Comparison of ENCODE assay signal across 8 mouse cellular contexts in the genomic region with DNA sequence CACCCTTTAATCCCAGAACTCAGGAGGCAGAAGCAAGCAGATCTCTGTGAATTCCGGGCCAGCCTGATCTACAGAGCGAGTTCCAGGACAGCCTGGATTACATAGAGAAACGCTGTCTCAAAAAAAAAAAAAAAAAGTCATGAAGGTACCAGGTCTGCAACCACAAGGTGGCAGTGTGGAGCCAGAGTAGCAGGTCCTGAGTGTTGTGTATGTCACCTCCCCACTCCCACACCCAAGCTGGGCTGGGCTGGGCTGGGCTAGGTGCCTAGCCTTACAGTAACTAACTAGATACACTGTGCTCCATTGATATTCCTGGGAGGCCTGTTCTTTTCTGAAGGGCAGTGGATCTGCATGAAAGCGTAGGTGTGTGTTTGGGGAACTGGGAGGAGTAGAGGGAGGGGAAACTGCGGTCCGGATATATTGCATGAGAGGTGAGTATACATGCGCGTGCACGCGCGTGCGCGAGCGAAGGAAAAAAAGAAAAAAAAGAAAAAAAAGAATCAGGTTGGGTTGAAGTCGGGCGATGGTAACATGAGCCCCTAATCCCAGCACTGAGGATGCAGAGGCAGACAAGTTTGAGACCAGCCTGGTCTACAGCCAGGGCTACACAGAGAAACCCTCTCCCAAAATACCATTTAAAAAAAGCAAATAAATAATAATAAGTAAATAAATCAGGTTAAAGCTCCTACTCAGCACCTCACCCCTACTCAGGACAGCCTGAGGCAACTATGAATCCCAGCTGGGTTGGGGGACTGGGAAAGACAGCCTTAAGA. TPM values are rescaled to one million over a fixed set of nuclear protein-coding genes. Genes with fewer than 3 reads are reported as not detected.
A peak's percentile ranks its signal among the peaks of the same experiment; 100 is the strongest.
DNase-seq lines count a peak whose midpoint lies in the region; ATAC-seq and TF ChIP-seq lines count a peak whose summit lies in the region.

No protein-coding gene starts in this region.

- no peak overlapping the region for H3K4me3 ChIP-seq in hindbrain, postnatal 0 days (ENCODE audit: low read length)

- no peak for ATAC-seq in cerebellum, adult (ENCODE audit: insufficient number of reproducible peaks, low FRiP score, low TSS enrichment)
- ATAC-seq in hindbrain, postnatal 0 days: peak; percentile 56; the same call in 1 of the 2 replicates
- peak; percentile 99 for ATAC-seq in megakaryocyte, adult 5-6 weeks (ENCODE audit: poor library complexity, severe bottlenecking)

- TF ChIP-seq CTCF in hindbrain, postnatal 0 days (IDR thresholded peaks at IDR 0.05; ENCODE audit: low read depth): peak; percentile 73

- no peak overlapping the region for H3K9ac ChIP-seq in hindbrain, postnatal 0 days (replicated peaks; ENCODE audit: low read length)

- no peak overlapping the region for H3K27ac ChIP-seq in hindbrain, postnatal 0 days

- peak; percentile 34 for DNase-seq in cerebellum, adult 11 months
- peak; percentile 43 for DNase-seq in cerebellum, adult 9-10 months
- peak; percentile 26 to 43 for DNase-seq in frontal cortex, postnatal 10 days (ENCODE audit: low spot score in 2 of 2)
- DNase-seq in hindbrain, postnatal 0 days (ENCODE audit: low spot score): peak; percentile 74
- DNase-seq in left cerebral cortex, adult 11 months (ENCODE audit: low spot score): peak; percentile 14
- DNase-seq in spleen, adult 18-20 months: peak; percentile 60 to 83

- H3K4me2 ChIP-seq in hindbrain, postnatal 0 days (ENCODE audit: low read depth, low read length): no peak overlapping the region

- 82% methylated on average over 16 of the region's 16 CpGs for WGBS in hindbrain, postnatal 0 days

- H3K36me3 ChIP-seq in hindbrain, postnatal 0 days (ENCODE audit: insufficient read depth, low read length): no peaks in the 10 kb centered on the region

- H3K27me3 ChIP-seq in hindbrain, postnatal 0 days (ENCODE audit: insufficient read depth, low read length): no peaks in the 10 kb centered on the region

- H3K4me1 ChIP-seq in hindbrain, postnatal 0 days (ENCODE audit: insufficient read depth, low read length): no peaks in the 10 kb centered on the region

- H3K9me3 ChIP-seq in hindbrain, postnatal 0 days (ENCODE audit: low read length): no peaks in the 10 kb centered on the region

RNA-seq across cellular contexts. Expression of gene Avpr1b, which starts 14.5 kb away (rescaled TPM):
- not detected in 2 replicates for total RNA-seq in hindbrain, postnatal 0 days (2014; rRNA removed)
- not detected in 2 replicates for polyA plus RNA-seq in hindbrain, postnatal 0 days (2015; fragmentation: Nextera tagmentation; extraction: Ambion mirVana)
- not detected in 2 replicates for total RNA-seq in megakaryocyte, adult 5-6 weeks (2015)
- not detected in 2 replicates for total RNA-seq in megakaryocyte, adult 5-6 weeks (2017)

RNA-seq across cellular contexts. Expression of gene Ctse, which starts 24.6 kb away (rescaled TPM):
- total RNA-seq in hindbrain, postnatal 0 days (2014; rRNA removed): not detected in 2 replicates
- not detected in 2 replicates for polyA plus RNA-seq in hindbrain, postnatal 0 days (2015; fragmentation: Nextera tagmentation; extraction: Ambion mirVana)
- total RNA-seq in megakaryocyte, adult 5-6 weeks (2015): 32.7 and 55.0 TPM in 2 replicates
- 15.1 and 31.0 TPM in 2 replicates for total RNA-seq in megakaryocyte, adult 5-6 weeks (2017)

Comparison
In these comparisons a context has a peak if more than half of its experiments do, and no peak if none do; other contexts are left out.
1. DNase-seq: peak in every context shown above with its lines; median percentile 74 in hindbrain, postnatal 0 days; 72 in spleen, adult 18-20 months; 43 in cerebellum, adult 9-10 months; 34 in frontal cortex, postnatal 10 days; 34 in cerebellum, adult 11 months; 14 in left cerebral cortex, adult 11 months.
2. RNA of gene Ctse, which starts 24.6 kb away (total RNA-seq): 15.1 to 55.0 TPM in megakaryocyte, adult 5-6 weeks; not detected in hindbrain, postnatal 0 days; every median in the first group is over 10 times any median in the second.